Mouse (Mus musculus) neural tube, embryonic 11.5 days (tissue): ENCODE data around the gene Scn4a. TPM values are rescaled to one million over a fixed set of nuclear protein-coding genes. Genes with fewer than 3 reads are reported as not detected.
"Not testable (repeated sequence)": the region's sequence is repeated elsewhere in the genome, so short reads cannot be mapped to it uniquely, and the experiment has no call there.

Source experiments
- ATAC-seq: fragments of 200-750 bp; cut with Nextera tagmentation; 2 replicates; pipeline ENCODE4 v1.8.0; 2017; ENCODE audit warnings: moderate number of reproducible peaks, mild to moderate bottlenecking, moderate TSS enrichment, moderate library complexity; ENCODE audit not compliant: insufficient read depth, low FRiP score, low TSS enrichment
- DNase-seq: peaks from one replicate; pipeline ENCODE4 v3.0.0-alpha.2; 2015; ENCODE audit warnings: low spot score
- H3K27ac ChIP-seq: fragments of 300-500 bp; sonication (generic); 2 replicates; pipeline ENCODE4 v1.5.1; 2014; ENCODE audit warnings: low read depth, mild to moderate bottlenecking, low read length
- H3K27me3 ChIP-seq: fragments of 300-500 bp; sonication (generic); 2 replicates; pipeline ENCODE4 v1.6.1; 2014; ENCODE audit warnings: mild to moderate bottlenecking, low read length, mixed read lengths; ENCODE audit not compliant: control insufficient read depth, insufficient read depth
- H3K36me3 ChIP-seq: fragments of 300-500 bp; sonication (generic); 2 replicates; pipeline ENCODE4 v1.6.1; 2014; ENCODE audit warnings: mild to moderate bottlenecking, low read length, moderate library complexity, mixed read lengths; ENCODE audit not compliant: control insufficient read depth, insufficient read depth
- H3K4me1 ChIP-seq: fragments of 300-500 bp; sonication (generic); 2 replicates; pipeline ENCODE4 v1.6.1; 2014; ENCODE audit warnings: low read length, mixed read lengths; ENCODE audit not compliant: control insufficient read depth, insufficient read depth
- H3K4me2 ChIP-seq: fragments of 300-500 bp; sonication (generic); 2 replicates; pipeline ENCODE4 v1.6.1; 2014; ENCODE audit warnings: low read depth, mild to moderate bottlenecking, moderate library complexity
- H3K4me3 ChIP-seq: fragments of 300-500 bp; sonication (generic); 2 replicates; pipeline ENCODE4 v1.5.1; 2014; ENCODE audit warnings: low read depth, low read length
- H3K9ac ChIP-seq: fragments of 300-500 bp; sonication (generic); 2 replicates; pipeline ENCODE4 v1.6.1; 2014; ENCODE audit warnings: mild to moderate bottlenecking, low read length
- H3K9me3 ChIP-seq: fragments of 300-500 bp; sonication (generic); 2 replicates; pipeline ENCODE4 v1.6.1; 2016; ENCODE audit warnings: low read length; ENCODE audit not compliant: control insufficient read depth
- WGBS: fragments of 180-500 bp; shearing (Covaris S2); extraction: QIAGEN DNeasy Blood & Tissue Kit; methylation state at CpG from one replicate; pipeline ENCODE4 v1.1.7; 2014; 5-methylcytosine and 5-hydroxymethylcytosine counted together
- polyA plus RNA-seq: library from polyadenylated mRNA; unstranded; fragments of >200 nt; fragmentation: Nextera tagmentation; extraction: Ambion mirVana; gene quantifications from 2 replicates; pipeline ENCODE4 v1.2.1, GENCODE M21; 2014

The Scn4a gene
- polyA plus RNA-seq, 1 experiment from 2014 or later, result 0.04 TPM

GRCm38 (mm10) chr11:106350853-106351252 is 2.2 kb downstream of the Scn4a start:
- 43% methylated on average over 5 of the region's 5 CpGs for WGBS
- H3K27ac ChIP-seq, result no peak overlapping the region
- no peak overlapping the region for H3K4me2 ChIP-seq
- DNase-seq (no peak), ATAC-seq (no peak)
- no peak overlapping the region for H3K4me3 ChIP-seq
- no peaks in the 10 kb centered on the region for H3K27me3 ChIP-seq
- no peaks in the 10 kb centered on the region for H3K9me3 ChIP-seq
- no peak overlapping the region for H3K9ac ChIP-seq
- no peaks in the 10 kb centered on the region for H3K36me3 ChIP-seq
- H3K4me1 ChIP-seq, result no peaks in the 10 kb centered on the region

- Histone ChIP-seq H3K9me3 (no peaks in the 10 kb centered on the region), H3K36me3 (no peaks in the 10 kb centered on the region), H3K4me1 (no peaks in the 10 kb centered on the region), H3K4me2 (no peak overlapping the region), H3K4me3 (no peak overlapping the region), H3K9ac (no peak overlapping the region), H3K27me3 (no peaks in the 10 kb centered on the region), H3K27ac (no peak overlapping the region)
- WGBS, result 83% methylated on average over 6 of the region's 6 CpGs
- no peak for ATAC-seq
- DNase-seq, result no peak
These were observed 3.3 kb downstream of the Scn4a start for GRCm38 (mm10) chr11:106349772-106350171.

GRCm38 (mm10) chr11:106344910-106345309 is 8.2 kb downstream of the Scn4a start:
- Histone ChIP-seq H3K4me1 (no peaks in the 10 kb centered on the region), H3K4me3 (no peak overlapping the region), H3K27ac (no peak overlapping the region), H3K9ac (no peak overlapping the region), H3K36me3 (no peaks in the 10 kb centered on the region), H3K4me2 (no peak overlapping the region), H3K9me3 (no peaks in the 10 kb centered on the region), H3K27me3 (no peaks in the 10 kb centered on the region)
- no peak for DNase-seq
- WGBS, result 76% methylated on average over 6 of the region's 6 CpGs
- ATAC-seq, result no peak

GRCm38 (mm10) chr11:106340990-106341520 is 12.0 kb downstream of the Scn4a start:
- Histone ChIP-seq H3K27ac (no peak overlapping the region), H3K4me1 (no peaks in the 10 kb centered on the region), H3K27me3 (no peaks in the 10 kb centered on the region), H3K36me3 (no peaks in the 10 kb centered on the region), H3K9ac (no peak overlapping the region), H3K9me3 (no peaks in the 10 kb centered on the region), H3K4me2 (no peak overlapping the region), H3K4me3 (no peak overlapping the region)
- ATAC-seq (no peak), DNase-seq (no peak)
- 86% methylated on average over 9 of the region's 9 CpGs for WGBS

- H3K4me2 ChIP-seq, H3K4me3 ChIP-seq, H3K9me3 ChIP-seq, DNase-seq, H3K36me3 ChIP-seq, ATAC-seq, H3K9ac ChIP-seq, H3K27me3 ChIP-seq, H3K4me1 ChIP-seq, H3K27ac ChIP-seq: not testable (repeated sequence)
- 97% methylated on average over 4 of the region's 4 CpGs for WGBS
These were observed 13.8 kb downstream of the Scn4a start for GRCm38 (mm10) chr11:106339323-106339722.

GRCm38 (mm10) chr11:106338870-106339269 is 14.2 kb downstream of the Scn4a start:
- no peak for ATAC-seq
- Histone ChIP-seq H3K4me3 (no peak overlapping the region), H3K9me3 (no peaks in the 10 kb centered on the region), H3K4me2 (no peak overlapping the region), H3K9ac (no peak overlapping the region), H3K27ac (no peak overlapping the region), H3K4me1 (no peaks in the 10 kb centered on the region), H3K36me3 (no peaks in the 10 kb centered on the region), H3K27me3 (no peaks in the 10 kb centered on the region)
- 83% methylated on average over 7 of the region's 7 CpGs for WGBS
- no peak for DNase-seq

GRCm38 (mm10) chr11:106338029-106338428 is 15.1 kb downstream of the Scn4a start:
- Histone ChIP-seq H3K9ac (no peak overlapping the region), H3K36me3 (no peaks in the 10 kb centered on the region), H3K9me3 (no peaks in the 10 kb centered on the region), H3K4me1 (no peaks in the 10 kb centered on the region), H3K4me2 (no peak overlapping the region), H3K27ac (no peak overlapping the region), H3K4me3 (no peak overlapping the region), H3K27me3 (no peaks in the 10 kb centered on the region)
- ATAC-seq (no peak), DNase-seq (no peak)
- 77% methylated on average over 5 of the region's 5 CpGs for WGBS

- no peak for DNase-seq
- no peak for ATAC-seq
- WGBS, result 21% methylated on average over 2 of the region's 2 CpGs
- H3K27ac ChIP-seq, result no peak overlapping the region
- H3K9ac ChIP-seq, result no peak overlapping the region
- H3K9me3 ChIP-seq, result no peaks in the 10 kb centered on the region
- H3K4me3 ChIP-seq, result no peak overlapping the region
- H3K4me2 ChIP-seq, result no peak overlapping the region
- no peaks in the 10 kb centered on the region for H3K36me3 ChIP-seq
- H3K27me3 ChIP-seq, result no peaks in the 10 kb centered on the region
- no peaks in the 10 kb centered on the region for H3K4me1 ChIP-seq
These were observed 19.0 kb downstream of the Scn4a start for GRCm38 (mm10) chr11:106334066-106334465.

GRCm38 (mm10) chr11:106332458-106332857 is 20.6 kb downstream of the Scn4a start:
- Histone ChIP-seq H3K9ac (no peak overlapping the region), H3K4me1 (no peaks in the 10 kb centered on the region), H3K36me3 (no peaks in the 10 kb centered on the region), H3K4me3 (no peak overlapping the region), H3K9me3 (no peaks in the 10 kb centered on the region), H3K4me2 (no peak overlapping the region), H3K27ac (no peak overlapping the region), H3K27me3 (no peaks in the 10 kb centered on the region)
- DNase-seq (no peak), ATAC-seq (no peak)
- 47% methylated on average over 4 of the region's 4 CpGs for WGBS
